Mouse (Mus musculus): ENCODE results near the gene Fgd3. TPM values are rescaled to one million over a fixed set of nuclear protein-coding genes. Genes with fewer than 3 reads are reported as not detected.
A peak's percentile ranks its signal among the peaks of the same experiment; 100 is the strongest.

The Fgd3 gene
- polyA plus RNA-seq, 1 experiment from 2014 or later = 1.0 TPM

- no peak for TF ChIP-seq CTCF (IDR thresholded peaks at IDR 0.05; ENCODE audit: low read depth)
- no peaks in the 10 kb centered on the region for H3K36me3 ChIP-seq (ENCODE audit: insufficient read depth, low read length)
- H3K9ac ChIP-seq (ENCODE audit: low read depth, low read length) = peak overlapping the region; percentile 91
- peak overlapping the region; percentile 92 for H3K27ac ChIP-seq
- H3K4me3 ChIP-seq (replicated peaks; ENCODE audit: low read depth, low read length) = peak overlapping the region; percentile 90
- H3K27me3 ChIP-seq (ENCODE audit: insufficient read depth, low read length) = no peaks in the 10 kb centered on the region
- ATAC-seq (replicated peaks; ENCODE audit: low FRiP score, low read depth) (no peak), DNase-seq (ENCODE audit: low spot score) (no peak)
- WGBS = 12% methylated on average over 5 of the region's 5 CpGs
- peaks cover 17% of the 10 kb centered on the region; the same call in 1 of the 2 replicates for H3K4me1 ChIP-seq (replicated peaks; ENCODE audit: insufficient read depth, low read length)
- H3K4me2 ChIP-seq (ENCODE audit: low read length) = peak overlapping the region; percentile 94
- no peaks in the 10 kb centered on the region for H3K9me3 ChIP-seq (replicated peaks; ENCODE audit: low read length)
Observed at GRCm38 (mm10) chr13:49215128-49215503, 105.0 kb downstream of the Fgd3 start.

DNA sequence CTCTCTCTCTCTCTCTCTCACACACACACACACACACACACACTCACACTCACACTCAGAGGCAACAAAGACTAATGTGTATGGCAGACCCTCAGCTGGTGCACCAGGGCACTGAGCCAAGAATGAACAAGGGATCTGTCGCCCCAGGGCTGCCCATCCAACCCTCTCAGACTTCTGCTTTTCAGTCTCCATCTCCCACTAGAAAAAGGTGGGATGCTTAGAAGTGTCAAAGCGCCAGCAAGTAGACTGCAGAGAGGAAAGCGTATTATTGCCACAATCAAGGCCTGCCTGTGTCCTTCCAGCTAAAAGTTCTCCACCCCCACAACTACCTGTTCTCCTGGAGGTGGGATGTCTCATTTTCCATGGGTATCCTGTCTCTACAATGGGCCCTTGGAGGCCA, 105.7 kb downstream of the Fgd3 start:
- H3K36me3 ChIP-seq (ENCODE audit: insufficient read depth, low read length) = no peaks in the 10 kb centered on the region
- no peaks in the 10 kb centered on the region for H3K27me3 ChIP-seq (ENCODE audit: insufficient read depth, low read length)
- peaks cover 17% of the 10 kb centered on the region; the same call in 1 of the 2 replicates for H3K4me1 ChIP-seq (replicated peaks; ENCODE audit: insufficient read depth, low read length)
- DNase-seq (ENCODE audit: low spot score) (no peak), ATAC-seq (replicated peaks; ENCODE audit: low FRiP score, low read depth) (no peak)
- TF ChIP-seq CTCF (IDR thresholded peaks at IDR 0.05; ENCODE audit: low read depth) = no peak
- no peak overlapping the region for H3K27ac ChIP-seq
- 83% methylated on average over 3 of the region's 3 CpGs for WGBS
- no peaks in the 10 kb centered on the region for H3K9me3 ChIP-seq (replicated peaks; ENCODE audit: low read length)
- H3K4me3 ChIP-seq (replicated peaks; ENCODE audit: low read depth, low read length) = no peak overlapping the region
- 0 out of 2 replicates have a peak overlapping the region, but pooled peaks have one; percentile 91 for H3K9ac ChIP-seq (ENCODE audit: low read depth, low read length)
- H3K4me2 ChIP-seq (ENCODE audit: low read length) = peak overlapping the region; percentile 94

DNA sequence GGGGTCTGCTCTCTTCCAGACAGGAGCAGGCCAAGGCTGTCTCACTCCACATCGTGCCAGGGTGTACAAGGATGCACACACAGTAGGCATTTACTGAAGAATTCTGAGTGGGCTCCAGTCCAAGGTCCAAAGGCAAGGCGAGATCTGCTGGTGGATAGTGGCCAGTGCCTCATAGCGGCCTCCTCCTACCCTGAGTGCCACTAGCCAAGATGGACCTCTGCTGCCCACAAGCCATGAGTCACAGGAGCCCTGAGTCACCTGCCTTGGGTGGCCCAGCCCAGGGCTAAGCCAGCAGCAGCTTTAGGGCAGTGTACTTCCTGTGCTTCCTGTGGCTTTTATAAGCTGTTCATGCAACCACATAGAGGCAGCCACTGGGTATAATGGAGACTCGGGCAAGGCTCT, 106.6 kb downstream of the Fgd3 start:
- DNase-seq (ENCODE audit: low spot score) (no peak), ATAC-seq (replicated peaks; ENCODE audit: low FRiP score, low read depth) (no peak; the same call in 1 of the 2 replicates)
- H3K4me3 ChIP-seq (replicated peaks; ENCODE audit: low read depth, low read length) = no peak overlapping the region
- H3K4me1 ChIP-seq (replicated peaks; ENCODE audit: insufficient read depth, low read length) = peaks cover 17% of the 10 kb centered on the region; the same call in 1 of the 2 replicates
- H3K36me3 ChIP-seq (ENCODE audit: insufficient read depth, low read length) = no peaks in the 10 kb centered on the region
- H3K9me3 ChIP-seq (replicated peaks; ENCODE audit: low read length) = no peaks in the 10 kb centered on the region
- no peak overlapping the region for H3K4me2 ChIP-seq (ENCODE audit: low read length)
- 53% methylated on average over 4 of the region's 4 CpGs for WGBS
- TF ChIP-seq CTCF (IDR thresholded peaks at IDR 0.05; ENCODE audit: low read depth) = no peak
- no peaks in the 10 kb centered on the region for H3K27me3 ChIP-seq (ENCODE audit: insufficient read depth, low read length)
- H3K9ac ChIP-seq (ENCODE audit: low read depth, low read length) = no peak overlapping the region
- no peak overlapping the region for H3K27ac ChIP-seq

DNA sequence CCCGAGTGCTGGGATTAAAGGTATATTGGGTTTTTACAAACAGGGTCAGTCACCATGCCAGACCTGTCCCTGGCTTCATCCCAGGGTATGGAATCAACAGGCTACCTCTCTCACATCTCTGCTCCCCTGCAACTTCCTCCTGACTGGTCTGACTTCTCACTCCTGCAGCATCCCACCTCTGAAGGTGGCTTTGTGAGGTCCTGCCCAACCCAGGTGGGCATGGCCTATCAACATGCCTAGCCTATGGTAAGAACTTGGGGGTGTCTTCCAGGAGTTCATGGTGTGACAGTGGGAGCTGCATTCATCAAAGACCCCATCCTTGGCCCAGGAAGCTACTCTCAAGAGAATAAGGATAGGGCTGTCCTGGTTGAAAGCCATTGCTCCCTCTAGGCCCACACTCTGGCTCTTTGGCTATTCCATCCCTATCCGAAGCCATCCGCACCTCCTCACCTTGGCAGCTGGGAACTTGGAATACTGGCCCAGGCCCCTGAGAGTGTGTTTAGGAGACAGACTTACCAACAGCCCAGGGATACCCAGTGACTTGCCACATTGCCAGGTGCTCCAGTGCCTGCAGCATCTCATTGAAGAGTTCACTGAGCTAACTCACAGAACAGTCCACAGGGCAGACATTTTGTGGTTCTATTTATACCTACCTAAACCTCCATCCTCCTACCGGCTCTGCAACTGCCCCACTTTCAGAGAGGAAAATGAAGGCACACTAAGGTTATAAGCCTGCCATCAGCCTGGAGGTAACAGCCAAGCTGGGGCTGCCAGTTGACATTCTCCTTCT, 107.2 kb downstream of the Fgd3 start:
- DNase-seq (ENCODE audit: low spot score) (no peak), ATAC-seq (replicated peaks; ENCODE audit: low FRiP score, low read depth) (no peak)
- 85% methylated on average over 4 of the region's 4 CpGs for WGBS
- Histone ChIP-seq H3K4me1 (replicated peaks; ENCODE audit: insufficient read depth, low read length) (peaks cover 17% of the 10 kb centered on the region; the same call in 1 of the 2 replicates), H3K36me3 (ENCODE audit: insufficient read depth, low read length) (no peaks in the 10 kb centered on the region), H3K9ac (ENCODE audit: low read depth, low read length) (no peak overlapping the region), H3K4me3 (replicated peaks; ENCODE audit: low read depth, low read length) (no peak overlapping the region), H3K4me2 (ENCODE audit: low read length) (no peak overlapping the region), H3K9me3 (replicated peaks; ENCODE audit: low read length) (no peaks in the 10 kb centered on the region), H3K27me3 (ENCODE audit: insufficient read depth, low read length) (no peaks in the 10 kb centered on the region), H3K27ac (no peak overlapping the region)
- TF ChIP-seq CTCF (IDR thresholded peaks at IDR 0.05; ENCODE audit: low read depth) = no peak

Other genes starting within 250 kb of the Fgd3 start
- gene Wnk2, start 172.3 kb downstream of the Fgd3 start, polyA plus RNA-seq (2015; fragmentation: Nextera tagmentation; extraction: Ambion mirVana) = 0.50 and 0.60 TPM in 2 replicates
- gene Ninj1, start 132.8 kb downstream of the Fgd3 start, polyA plus RNA-seq (2015; fragmentation: Nextera tagmentation; extraction: Ambion mirVana) = 122 and 127 TPM in 2 replicates
- gene Card19, start 104.3 kb downstream of the Fgd3 start, polyA plus RNA-seq (2015; fragmentation: Nextera tagmentation; extraction: Ambion mirVana) = 71.3 and 77.0 TPM in 2 replicates
- gene Susd3, start 71.6 kb downstream of the Fgd3 start, polyA plus RNA-seq (2015; fragmentation: Nextera tagmentation; extraction: Ambion mirVana) = 41.8 and 44.8 TPM in 2 replicates
- 23.1 and 23.4 TPM in 2 replicates for gene Bicd2, start 21.3 kb upstream of the Fgd3 start, polyA plus RNA-seq (2015; fragmentation: Nextera tagmentation; extraction: Ambion mirVana)
- gene Ippk, start 100.9 kb upstream of the Fgd3 start, polyA plus RNA-seq (2015; fragmentation: Nextera tagmentation; extraction: Ambion mirVana) = 13.5 and 14.3 TPM in 2 replicates
- 0.54 and 0.66 TPM in 2 replicates for gene Tes3-ps, start 173.0 kb upstream of the Fgd3 start, polyA plus RNA-seq (2015; fragmentation: Nextera tagmentation; extraction: Ambion mirVana)
- gene Ecm2, start 184.5 kb upstream of the Fgd3 start, polyA plus RNA-seq (2015; fragmentation: Nextera tagmentation; extraction: Ambion mirVana) = 2.5 TPM in 2 replicates
- 24.9 and 30.2 TPM in 2 replicates for gene Aspn, start 224.1 kb upstream of the Fgd3 start, polyA plus RNA-seq (2015; fragmentation: Nextera tagmentation; extraction: Ambion mirVana)

All from kidney, postnatal 0 days (tissue).